Mouse (Mus musculus): Measurements from ENCODE around the gene Mrm3.

The Mrm3 gene

DNA sequence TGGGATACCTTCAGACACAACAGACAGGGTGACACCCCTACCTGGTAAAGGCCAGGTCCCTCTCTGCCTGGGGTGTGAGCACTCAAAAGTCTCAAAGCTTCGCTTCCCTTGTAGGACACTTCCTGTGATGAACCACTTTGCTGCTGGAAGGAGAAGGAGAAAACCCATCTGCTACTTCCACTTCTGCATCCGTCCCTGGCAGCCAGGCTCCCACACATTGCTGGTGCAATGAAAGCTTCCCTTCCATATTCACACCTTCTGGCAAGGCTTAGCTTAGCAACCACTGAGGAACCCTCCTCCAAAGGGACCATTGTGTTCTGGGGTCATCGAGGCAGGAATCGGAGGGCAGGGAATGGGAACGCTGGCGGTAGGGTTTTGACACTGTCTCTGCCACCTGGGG is 45.1 kb downstream of the Mrm3 start:
- DNase-seq (ENCODE audit: low read depth), result no peak

DNA sequence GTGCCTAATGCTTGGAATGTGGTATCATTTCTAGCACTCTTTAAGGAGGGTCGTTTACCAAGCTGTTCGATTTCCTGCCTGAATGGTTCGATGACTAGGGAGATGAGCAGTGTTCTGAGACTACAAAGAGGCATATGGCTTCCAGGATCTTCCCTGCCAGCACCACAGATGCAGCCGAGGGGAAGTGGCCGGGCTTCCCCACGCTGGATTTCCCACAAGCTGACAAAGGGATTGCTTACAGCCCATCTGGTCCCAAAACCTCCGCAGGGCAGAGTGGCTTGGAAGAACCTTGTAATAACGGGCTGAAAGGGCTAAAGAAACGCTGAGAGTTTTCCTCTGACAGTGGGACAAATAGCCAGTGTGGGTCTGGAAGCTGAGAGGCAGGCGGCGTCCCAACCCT is 46.9 kb downstream of the Mrm3 start:
- no peak for DNase-seq (ENCODE audit: low read depth)

DNA sequence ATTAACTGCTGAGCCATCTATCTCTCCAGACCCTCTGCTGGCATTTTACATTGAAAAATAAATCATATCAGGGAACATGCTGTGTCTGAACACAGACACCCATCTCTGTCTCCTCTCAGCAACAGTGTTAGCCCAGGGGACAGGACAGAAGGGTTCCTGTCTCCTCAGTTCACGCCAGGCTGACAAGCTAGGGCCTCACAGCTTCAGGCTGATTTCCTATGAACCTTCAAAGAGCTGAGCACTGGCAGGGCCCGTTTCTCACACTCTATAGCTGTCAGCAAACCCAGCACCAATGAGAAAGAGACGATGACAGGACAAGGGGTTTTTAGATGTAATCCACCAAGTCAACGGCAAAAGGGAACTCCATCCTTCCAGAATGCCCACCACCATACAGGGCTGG is 48.4 kb downstream of the Mrm3 start:
- DNase-seq (ENCODE audit: low read depth), result no peak

DNA sequence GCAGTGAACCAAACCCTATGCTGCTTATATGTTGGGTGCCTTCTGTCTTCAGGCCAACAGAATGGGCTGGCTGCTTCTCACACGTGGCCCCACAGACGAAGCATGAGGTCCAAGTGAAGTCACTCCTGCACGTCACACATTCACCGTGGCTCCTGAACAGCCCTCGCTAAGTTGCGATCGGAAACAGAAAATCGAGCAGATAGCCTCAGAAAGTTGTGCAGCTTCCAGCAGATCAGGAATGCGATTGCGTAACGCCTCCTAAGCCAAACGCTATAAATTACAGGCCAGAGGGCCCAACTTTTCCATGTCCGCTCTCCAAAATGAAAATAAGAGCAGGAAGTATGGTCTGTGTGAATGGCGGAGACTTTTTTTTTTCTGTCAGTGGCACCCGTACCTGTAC is 48.9 kb downstream of the Mrm3 start:
- no peak for DNase-seq (ENCODE audit: low read depth)

DNA sequence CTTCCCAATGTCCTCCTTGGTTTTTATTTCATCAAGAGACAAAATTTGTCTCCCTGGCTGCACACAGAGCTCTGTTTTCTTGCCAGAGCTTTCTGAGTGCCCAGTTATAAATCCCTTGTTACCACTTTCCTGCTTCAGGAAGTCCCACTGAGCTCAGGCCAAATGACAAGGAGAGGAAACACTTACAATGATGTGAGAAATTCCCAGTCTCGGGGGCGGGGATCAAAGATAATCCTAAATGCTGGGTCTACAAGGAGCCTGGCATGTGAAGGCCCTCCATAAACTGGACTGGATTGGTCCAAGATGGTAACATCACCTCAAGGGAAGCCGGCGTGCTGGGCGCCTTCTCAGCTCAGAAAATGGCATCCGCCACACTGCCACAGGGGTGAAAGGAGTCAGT is 49.3 kb downstream of the Mrm3 start:
- DNase-seq (ENCODE audit: low read depth), result no peak

DNA sequence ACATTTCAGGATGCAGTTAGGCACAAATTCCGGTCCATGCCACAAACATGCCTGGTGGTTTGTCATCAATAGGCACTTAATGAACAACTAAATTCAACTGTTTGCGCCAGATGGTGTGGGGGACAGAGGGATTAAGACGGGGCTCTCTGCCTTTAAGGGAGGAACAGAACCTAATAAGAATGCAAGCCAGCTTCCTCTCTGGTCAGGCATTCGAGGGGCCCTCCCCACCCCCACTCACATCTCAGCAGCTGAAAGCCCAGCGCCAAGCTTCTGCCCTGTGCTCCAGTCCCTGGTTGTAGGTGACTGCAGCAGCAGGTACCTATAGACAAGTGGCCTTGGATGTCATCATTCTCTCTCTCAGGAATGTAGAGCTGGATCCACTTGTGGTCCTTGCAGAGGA is 50.6 kb downstream of the Mrm3 start:
- DNase-seq (ENCODE audit: low read depth), result no peak

DNA sequence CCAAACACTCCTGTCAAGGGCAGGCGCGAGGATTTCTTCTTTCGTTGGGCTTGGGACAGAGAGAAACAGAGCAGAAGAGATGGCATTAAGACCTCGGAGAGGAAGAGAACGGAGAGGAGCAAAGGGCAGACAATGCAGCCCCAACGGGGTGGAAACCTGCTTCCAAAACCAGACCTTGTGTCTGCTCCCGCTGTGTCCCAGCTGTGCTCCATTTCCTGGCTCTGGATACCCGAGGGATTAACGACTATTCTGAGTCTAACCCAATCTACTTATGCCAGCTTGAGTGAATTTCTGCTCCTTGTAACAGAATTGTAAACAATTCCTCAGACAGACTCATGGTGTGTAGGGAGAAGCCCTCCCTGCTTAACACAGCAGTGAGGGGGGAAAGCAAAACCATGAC is 51.3 kb downstream of the Mrm3 start:
- no peak for DNase-seq (ENCODE audit: low read depth)

DNA sequence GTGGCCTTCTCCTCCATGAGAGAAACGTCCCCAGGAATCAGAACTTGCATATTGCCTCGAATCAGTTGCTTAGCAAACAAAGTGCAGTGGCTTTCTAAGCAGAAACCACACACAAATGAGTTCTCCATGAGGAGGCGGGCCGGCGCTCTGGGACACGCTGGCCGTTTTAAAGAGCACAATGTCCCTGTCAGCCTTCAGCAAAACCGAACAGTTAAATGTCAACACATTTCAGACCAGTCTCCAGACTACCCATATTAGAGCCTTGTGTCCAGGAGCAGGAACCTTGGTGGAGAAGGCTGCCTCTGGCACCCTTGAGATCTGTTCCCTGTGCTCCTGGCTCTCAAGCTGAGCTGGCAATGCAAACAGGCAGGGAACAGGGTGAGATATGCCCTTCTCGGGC is 53.7 kb downstream of the Mrm3 start:
- no peak for DNase-seq (ENCODE audit: low read depth)

DNA sequence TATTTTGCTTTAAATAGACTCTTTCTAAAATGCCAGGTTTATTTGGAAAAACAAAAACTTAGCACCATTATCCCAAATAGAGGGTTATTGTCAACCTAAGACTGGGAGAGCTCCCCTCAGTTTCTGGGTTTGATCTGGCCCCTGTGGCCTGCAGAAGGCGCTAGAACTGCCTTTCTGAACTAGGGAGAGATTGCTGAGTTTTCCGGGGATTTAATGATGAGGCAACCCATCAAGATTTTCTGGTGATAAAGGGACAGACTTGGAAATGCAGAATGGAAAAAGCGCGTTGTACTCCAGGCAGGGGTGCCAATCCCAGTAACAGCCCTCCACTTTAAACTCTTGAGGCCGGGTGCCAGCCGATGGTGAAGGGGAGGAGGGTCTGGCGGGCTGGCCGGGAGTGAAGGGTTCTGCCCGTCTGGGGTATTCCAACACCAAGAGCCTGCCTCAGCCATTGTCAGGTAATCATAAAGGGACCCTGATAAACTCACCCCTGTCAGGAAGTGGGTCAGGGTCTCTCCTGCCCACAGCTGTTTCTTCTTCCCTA is 55.0 kb downstream of the Mrm3 start:
- DNase-seq (ENCODE audit: low read depth), result no peak
